Mouse (Mus musculus): Measurements from ENCODE around the gene Tmem60.

Tmem60 gene

GRCm38 (mm10) chr5:20911741-20912140, 29.8 kb downstream of the Tmem60 start:
- DNase-seq = no peak

- peak; percentile 74 for DNase-seq
Measured at GRCm38 (mm10) chr5:20913372-20914275, 31.6 kb downstream of the Tmem60 start.

GRCm38 (mm10) chr5:20918967-20919366, 37.0 kb downstream of the Tmem60 start:
- no peak for DNase-seq

GRCm38 (mm10) chr5:20919566-20919965, 37.6 kb downstream of the Tmem60 start:
- DNase-seq = no peak

- DNase-seq = no peak
Measured at GRCm38 (mm10) chr5:20924608-20925007, 42.6 kb downstream of the Tmem60 start.

GRCm38 (mm10) chr5:20925451-20925850, 43.5 kb downstream of the Tmem60 start:
- no peak for DNase-seq

GRCm38 (mm10) chr5:20929669-20930151, 47.7 kb downstream of the Tmem60 start:
- no peak for DNase-seq

- DNase-seq = no peak
Measured at GRCm38 (mm10) chr5:20930430-20930829, 48.4 kb downstream of the Tmem60 start.

- DNase-seq = no peak
Measured at GRCm38 (mm10) chr5:20931300-20931699, 49.3 kb downstream of the Tmem60 start.

- no peak for DNase-seq
Measured at GRCm38 (mm10) chr5:20932585-20932984, 50.6 kb downstream of the Tmem60 start.

- DNase-seq = no peak
Measured at GRCm38 (mm10) chr5:20935934-20936333, 53.9 kb downstream of the Tmem60 start.
